Mouse (Mus musculus): ENCODE measurements around the gene Cma2. TPM values are rescaled to one million over a fixed set of nuclear protein-coding genes. Genes with fewer than 3 reads are reported as not detected.

The Cma2 gene
- polyA plus RNA-seq, 1 experiment from 2014 or later = not detected

- no peak for TF ChIP-seq CTCF (IDR thresholded peaks at IDR 0.05; ENCODE audit: low read depth)
- Histone ChIP-seq H3K4me1 (replicated peaks; ENCODE audit: insufficient read depth, low read length) (no peaks in the 10 kb centered on the region), H3K4me2 (ENCODE audit: low read length) (no peak overlapping the region), H3K27ac (no peak overlapping the region), H3K4me3 (replicated peaks; ENCODE audit: low read depth, low read length) (no peak overlapping the region), H3K27me3 (ENCODE audit: insufficient read depth, low read length) (no peaks in the 10 kb centered on the region), H3K9ac (ENCODE audit: low read depth, low read length) (no peak overlapping the region), H3K36me3 (ENCODE audit: insufficient read depth, low read length) (no peaks in the 10 kb centered on the region), H3K9me3 (replicated peaks; ENCODE audit: low read length) (no peaks in the 10 kb centered on the region)
- no peak for ATAC-seq (replicated peaks; ENCODE audit: low FRiP score, low read depth)
- no peak for DNase-seq (ENCODE audit: low spot score)
- 61% methylated on average over 12 of the region's 12 CpGs for WGBS
These were observed 21.4 kb upstream of the Cma2 start for GRCm38 (mm10) chr14:55929263-55929997.

GRCm38 (mm10) chr14:55933586-55933985 is 17.2 kb upstream of the Cma2 start:
- Histone ChIP-seq H3K9me3 (replicated peaks; ENCODE audit: low read length) (no peaks in the 10 kb centered on the region), H3K27me3 (ENCODE audit: insufficient read depth, low read length) (no peaks in the 10 kb centered on the region), H3K27ac (no peak overlapping the region), H3K4me1 (replicated peaks; ENCODE audit: insufficient read depth, low read length) (no peaks in the 10 kb centered on the region), H3K9ac (ENCODE audit: low read depth, low read length) (no peak overlapping the region), H3K36me3 (ENCODE audit: insufficient read depth, low read length) (no peaks in the 10 kb centered on the region), H3K4me2 (ENCODE audit: low read length) (no peak overlapping the region), H3K4me3 (replicated peaks; ENCODE audit: low read depth, low read length) (no peak overlapping the region)
- TF ChIP-seq CTCF (IDR thresholded peaks at IDR 0.05; ENCODE audit: low read depth) = no peak
- 17% methylated on average over 7 of the region's 7 CpGs for WGBS
- DNase-seq (ENCODE audit: low spot score) (peak; percentile 82), ATAC-seq (replicated peaks; ENCODE audit: low FRiP score, low read depth) (no peak; the same call in 1 of the 2 replicates)

- H3K9ac ChIP-seq (ENCODE audit: low read depth, low read length) = no peak overlapping the region
- H3K4me2 ChIP-seq (ENCODE audit: low read length) = no peak overlapping the region
- H3K27ac ChIP-seq = no peak overlapping the region
- H3K36me3 ChIP-seq (ENCODE audit: insufficient read depth, low read length) = no peaks in the 10 kb centered on the region
- no peaks in the 10 kb centered on the region for H3K4me1 ChIP-seq (replicated peaks; ENCODE audit: insufficient read depth, low read length)
- 16% methylated on average over 7 of the region's 7 CpGs for WGBS
- H3K27me3 ChIP-seq (ENCODE audit: insufficient read depth, low read length) = no peaks in the 10 kb centered on the region
- H3K9me3 ChIP-seq (replicated peaks; ENCODE audit: low read length) = no peaks in the 10 kb centered on the region
- DNase-seq (ENCODE audit: low spot score) = no peak
- no peak for ATAC-seq (replicated peaks; ENCODE audit: low FRiP score, low read depth)
- H3K4me3 ChIP-seq (replicated peaks; ENCODE audit: low read depth, low read length) = no peak overlapping the region
- peak; percentile 44 for TF ChIP-seq CTCF (IDR thresholded peaks at IDR 0.05; ENCODE audit: low read depth)
These were observed 10.5 kb upstream of the Cma2 start for GRCm38 (mm10) chr14:55940070-55940800.

GRCm38 (mm10) chr14:55943601-55944000 is 7.2 kb upstream of the Cma2 start:
- no peak for DNase-seq (ENCODE audit: low spot score)
- H3K9ac ChIP-seq (ENCODE audit: low read depth, low read length) = no peak overlapping the region
- H3K9me3 ChIP-seq (replicated peaks; ENCODE audit: low read length) = no peaks in the 10 kb centered on the region
- H3K4me1 ChIP-seq (replicated peaks; ENCODE audit: insufficient read depth, low read length) = no peaks in the 10 kb centered on the region
- no peak overlapping the region for H3K4me3 ChIP-seq (replicated peaks; ENCODE audit: low read depth, low read length)
- no peaks in the 10 kb centered on the region for H3K36me3 ChIP-seq (ENCODE audit: insufficient read depth, low read length)
- ATAC-seq (replicated peaks; ENCODE audit: low FRiP score, low read depth) = no peak
- H3K27ac ChIP-seq = no peak overlapping the region
- no peaks in the 10 kb centered on the region for H3K27me3 ChIP-seq (ENCODE audit: insufficient read depth, low read length)
- WGBS = 87% methylated on average over 11 of the region's 11 CpGs
- no peak overlapping the region for H3K4me2 ChIP-seq (ENCODE audit: low read length)
- no peak for TF ChIP-seq CTCF (IDR thresholded peaks at IDR 0.05; ENCODE audit: low read depth)

- Histone ChIP-seq H3K4me1 (replicated peaks; ENCODE audit: insufficient read depth, low read length) (no peaks in the 10 kb centered on the region), H3K36me3 (ENCODE audit: insufficient read depth, low read length) (no peaks in the 10 kb centered on the region), H3K9ac (ENCODE audit: low read depth, low read length) (no peak within 1 kb of the TSS), H3K27ac (no peak within 1 kb of the TSS), H3K4me3 (replicated peaks; ENCODE audit: low read depth, low read length) (no peak within 1 kb of the TSS), H3K27me3 (ENCODE audit: insufficient read depth, low read length) (no peaks in the 10 kb centered on the region), H3K4me2 (ENCODE audit: low read length) (no peak within 1 kb of the TSS), H3K9me3 (replicated peaks; ENCODE audit: low read length) (no peaks in the 10 kb centered on the region)
- no peak for DNase-seq (ENCODE audit: low spot score)
- 81% methylated on average over 4 of the region's 4 CpGs for WGBS
- TF ChIP-seq CTCF (IDR thresholded peaks at IDR 0.05; ENCODE audit: low read depth) = no peak
- no peak for ATAC-seq (replicated peaks; ENCODE audit: low FRiP score, low read depth)
These were observed 6.2 kb upstream of the Cma2 start, which contains the start of gene Cma1 for GRCm38 (mm10) chr14:55944575-55944974. Gene Cma1, minus strand, starts transcription at chr14:55944675.

DNA sequence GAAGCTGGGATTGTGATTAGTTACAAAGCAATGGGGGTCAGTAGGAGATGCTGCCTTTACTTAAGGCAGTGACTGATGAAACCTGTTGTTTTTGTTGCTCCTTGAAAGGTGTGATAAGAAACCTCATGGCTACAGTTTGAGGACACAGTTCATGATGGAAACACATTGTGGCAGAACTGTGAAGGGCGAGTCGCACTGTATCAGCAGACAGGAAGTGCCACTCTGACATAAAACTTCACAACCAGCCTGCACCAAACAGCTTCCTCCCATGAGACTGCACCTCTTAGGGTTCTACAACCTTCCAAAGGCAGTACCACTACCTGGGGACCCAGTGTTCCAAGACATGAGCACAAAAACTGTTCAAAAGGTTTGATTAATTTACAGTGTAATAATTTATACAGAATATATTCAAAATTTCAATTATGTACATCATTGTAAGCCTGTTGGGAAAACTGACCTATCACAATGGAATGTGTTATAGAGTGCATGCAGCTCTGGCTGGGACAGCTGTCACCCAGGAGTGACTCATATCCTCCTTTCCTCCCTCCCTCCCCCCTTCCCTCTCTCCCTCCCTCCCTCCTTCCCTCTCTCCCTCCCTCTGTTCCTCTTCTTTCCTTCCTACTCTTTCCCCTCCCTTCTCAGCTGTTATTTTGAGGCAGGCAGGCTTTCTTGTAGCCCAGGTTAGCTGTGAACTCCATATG is 4.4 kb upstream of the Cma2 start:
- WGBS = 54% methylated on average over 2 of the region's 2 CpGs

More for the DNA sequence above, 4.4 kb upstream of the Cma2 start:
- Histone ChIP-seq H3K27me3 (ENCODE audit: insufficient read depth, low read length) (no peaks in the 10 kb centered on the region), H3K9me3 (replicated peaks; ENCODE audit: low read length) (no peaks in the 10 kb centered on the region), H3K4me3 (replicated peaks; ENCODE audit: low read depth, low read length) (no peak overlapping the region), H3K9ac (ENCODE audit: low read depth, low read length) (no peak overlapping the region), H3K36me3 (ENCODE audit: insufficient read depth, low read length) (no peaks in the 10 kb centered on the region), H3K4me1 (replicated peaks; ENCODE audit: insufficient read depth, low read length) (no peaks in the 10 kb centered on the region), H3K4me2 (ENCODE audit: low read length) (no peak overlapping the region), H3K27ac (no peak overlapping the region)
- no peak for TF ChIP-seq CTCF (IDR thresholded peaks at IDR 0.05; ENCODE audit: low read depth)
- no peak for DNase-seq (ENCODE audit: low spot score)
- ATAC-seq (replicated peaks; ENCODE audit: low FRiP score, low read depth) = no peak
